Mouse (Mus musculus) forebrain, embryonic 12.5 days (tissue): ENCODE data around the gene Nmnat3. TPM values are rescaled to one million over a fixed set of nuclear protein-coding genes. Genes with fewer than 3 reads are reported as not detected.

Source experiments
- ATAC-seq: fragments of 200-750 bp; cut with Nextera tagmentation; 2 replicates; pipeline ENCODE4 v1.8.0; 2017; ENCODE audit warnings: moderate TSS enrichment; ENCODE audit not compliant: low FRiP score
- H3K27ac ChIP-seq: fragments of 300-500 bp; sonication (generic); 2 replicates; pipeline ENCODE4 v1.5.1; 2016; ENCODE audit warnings: mild to moderate bottlenecking
- H3K27me3 ChIP-seq: fragments of 300-500 bp; sonication (generic); 2 replicates; pipeline ENCODE4 v1.6.1; 2016; ENCODE audit warnings: mild to moderate bottlenecking
- H3K36me3 ChIP-seq: fragments of 300-500 bp; sonication (generic); replicated peaks from 2 replicates; pipeline ENCODE4 v1.6.1; 2016; ENCODE audit warnings: mild to moderate bottlenecking
- H3K4me1 ChIP-seq: fragments of 300-500 bp; sonication (generic); 2 replicates; pipeline ENCODE4 v1.6.1; 2016
- H3K4me2 ChIP-seq: fragments of 300-500 bp; sonication (generic); 2 replicates; pipeline ENCODE4 v1.6.1; 2016; ENCODE audit warnings: mild to moderate bottlenecking, moderate library complexity
- H3K4me3 ChIP-seq: fragments of 300-500 bp; sonication (generic); replicated peaks from 2 replicates; pipeline ENCODE4 v1.5.1; 2016; ENCODE audit warnings: mild to moderate bottlenecking
- H3K9ac ChIP-seq: fragments of 300-500 bp; sonication (generic); 2 replicates; pipeline ENCODE4 v1.6.1; 2016; ENCODE audit warnings: mild to moderate bottlenecking
- H3K9me3 ChIP-seq: fragments of 300-500 bp; sonication (generic); 2 replicates; pipeline ENCODE4 v1.6.1; 2016
- WGBS: fragments of 180-500 bp; shearing (Covaris S2); methylation state at CpG from one replicate; pipeline ENCODE4 v1.1.7; 2016; 5-methylcytosine and 5-hydroxymethylcytosine counted together
- polyA plus RNA-seq: library from polyadenylated mRNA; unstranded; fragments of >200 nt; fragmentation: Nextera tagmentation; extraction: Ambion mirVana; gene quantifications from 2 replicates; pipeline ENCODE4 v1.2.1, GENCODE M21; 2016

Nmnat3 gene
- polyA plus RNA-seq, 1 experiment from 2014 or later, result 2.4 TPM

GRCm38 (mm10) chr9:98314059-98314650 lies 26.9 kb downstream of the Nmnat3 start:
- no peak for ATAC-seq
- H3K4me1 ChIP-seq, result peaks cover 5% of the 10 kb centered on the region

GRCm38 (mm10) chr9:98317897-98318296 lies 30.7 kb downstream of the Nmnat3 start:
- Histone ChIP-seq H3K4me1 (peaks cover 6% of the 10 kb centered on the region), H3K9ac (no peak overlapping the region), H3K4me2 (no peak overlapping the region), H3K4me3 (no peak overlapping the region), H3K27ac (peak overlapping the region; percentile 38; the same call in 1 of the 2 replicates), H3K9me3 (no peaks in the 10 kb centered on the region), H3K27me3 (no peaks in the 10 kb centered on the region), H3K36me3 (no peaks in the 10 kb centered on the region)
- no peak for ATAC-seq
- 76% methylated on average over 4 of the region's 4 CpGs for WGBS

More at GRCm38 (mm10) chr9:98314059-98314650, 26.9 kb downstream of the Nmnat3 start:
- Histone ChIP-seq H3K4me2 (no peak overlapping the region), H3K4me3 (no peak overlapping the region), H3K9me3 (no peaks in the 10 kb centered on the region), H3K9ac (no peak overlapping the region), H3K27me3 (no peaks in the 10 kb centered on the region), H3K27ac (no peak overlapping the region), H3K36me3 (no peaks in the 10 kb centered on the region)
- 87% methylated on average over 7 of the region's 7 CpGs for WGBS

GRCm38 (mm10) chr9:98318875-98319274 lies 31.6 kb downstream of the Nmnat3 start:
- WGBS, result 43% methylated on average over 3 of the region's 3 CpGs
- no peaks in the 10 kb centered on the region for H3K9me3 ChIP-seq
- H3K27ac ChIP-seq, result no peak overlapping the region
- no peak for ATAC-seq
- H3K36me3 ChIP-seq, result no peaks in the 10 kb centered on the region
- no peak overlapping the region for H3K4me3 ChIP-seq
- no peaks in the 10 kb centered on the region for H3K27me3 ChIP-seq
- peaks cover 6% of the 10 kb centered on the region for H3K4me1 ChIP-seq
- no peak overlapping the region for H3K4me2 ChIP-seq
- no peak overlapping the region for H3K9ac ChIP-seq

GRCm38 (mm10) chr9:98320785-98321184 lies 33.5 kb downstream of the Nmnat3 start:
- Histone ChIP-seq H3K27me3 (no peaks in the 10 kb centered on the region), H3K4me3 (no peak overlapping the region), H3K27ac (no peak overlapping the region), H3K4me1 (peaks cover 6% of the 10 kb centered on the region), H3K4me2 (no peak overlapping the region), H3K9me3 (no peaks in the 10 kb centered on the region), H3K36me3 (no peaks in the 10 kb centered on the region), H3K9ac (no peak overlapping the region)
- ATAC-seq, result no peak
- 88% methylated on average over 3 of the region's 3 CpGs for WGBS

- 85% methylated on average over 1 of the region's 1 CpGs for WGBS
- Histone ChIP-seq H3K9ac (no peak overlapping the region), H3K27me3 (no peaks in the 10 kb centered on the region), H3K9me3 (no peaks in the 10 kb centered on the region), H3K4me2 (no peak overlapping the region), H3K27ac (no peak overlapping the region), H3K4me3 (no peak overlapping the region), H3K36me3 (no peaks in the 10 kb centered on the region), H3K4me1 (peaks cover 13% of the 10 kb centered on the region)
- ATAC-seq, result no peak
Observed at GRCm38 (mm10) chr9:98326088-98326487, 38.9 kb downstream of the Nmnat3 start.

- WGBS, result 52% methylated on average over 10 of the region's 10 CpGs
- 0 out of 2 replicates have a peak, but pooled peaks have one; percentile 11 for ATAC-seq
- no peak overlapping the region for H3K4me3 ChIP-seq
- no peak overlapping the region for H3K9ac ChIP-seq
- H3K36me3 ChIP-seq, result no peaks in the 10 kb centered on the region
- no peak overlapping the region for H3K4me2 ChIP-seq
- no peaks in the 10 kb centered on the region for H3K27me3 ChIP-seq
- no peak overlapping the region for H3K27ac ChIP-seq
- H3K9me3 ChIP-seq, result no peaks in the 10 kb centered on the region
- peaks cover 13% of the 10 kb centered on the region for H3K4me1 ChIP-seq
Observed at GRCm38 (mm10) chr9:98328415-98329176, 41.4 kb downstream of the Nmnat3 start.

- ATAC-seq, result no peak
- no peaks in the 10 kb centered on the region for H3K27me3 ChIP-seq
- no peak overlapping the region for H3K27ac ChIP-seq
- H3K4me1 ChIP-seq, result peaks cover 13% of the 10 kb centered on the region
- H3K9me3 ChIP-seq, result no peaks in the 10 kb centered on the region
- H3K4me2 ChIP-seq, result no peak overlapping the region
- WGBS, result 47% methylated on average over 20 of the region's 20 CpGs
- H3K9ac ChIP-seq, result no peak overlapping the region
- H3K36me3 ChIP-seq, result no peaks in the 10 kb centered on the region
- H3K4me3 ChIP-seq, result no peak overlapping the region
Observed at GRCm38 (mm10) chr9:98329274-98330105, 42.3 kb downstream of the Nmnat3 start.

- H3K4me1 ChIP-seq, result peaks cover 13% of the 10 kb centered on the region
- H3K27ac ChIP-seq, result no peak overlapping the region
- 90% methylated on average over 3 of the region's 3 CpGs for WGBS
- H3K27me3 ChIP-seq, result no peaks in the 10 kb centered on the region
- no peak for ATAC-seq
- H3K4me2 ChIP-seq, result no peak overlapping the region
- no peaks in the 10 kb centered on the region for H3K9me3 ChIP-seq
- H3K4me3 ChIP-seq, result no peak overlapping the region
- H3K36me3 ChIP-seq, result no peaks in the 10 kb centered on the region
- H3K9ac ChIP-seq, result no peak overlapping the region
Observed at GRCm38 (mm10) chr9:98333219-98333754, 46.1 kb downstream of the Nmnat3 start.

- no peak overlapping the region for H3K9ac ChIP-seq
- no peaks in the 10 kb centered on the region for H3K27me3 ChIP-seq
- no peaks in the 10 kb centered on the region for H3K36me3 ChIP-seq
- H3K4me3 ChIP-seq, result no peak overlapping the region
- H3K9me3 ChIP-seq, result no peaks in the 10 kb centered on the region
- H3K4me1 ChIP-seq, result no peaks in the 10 kb centered on the region; the same call in 1 of the 2 replicates
- no peak overlapping the region for H3K27ac ChIP-seq
- no peak for ATAC-seq
- H3K4me2 ChIP-seq, result no peak overlapping the region
- 80% methylated on average over 15 of the region's 15 CpGs for WGBS
Observed at GRCm38 (mm10) chr9:98337881-98338769, 50.9 kb downstream of the Nmnat3 start.

GRCm38 (mm10) chr9:98339971-98340370 lies 52.7 kb downstream of the Nmnat3 start:
- Histone ChIP-seq H3K27me3 (no peaks in the 10 kb centered on the region), H3K4me3 (no peak overlapping the region), H3K36me3 (no peaks in the 10 kb centered on the region), H3K4me2 (no peak overlapping the region), H3K4me1 (no peaks in the 10 kb centered on the region; the same call in 1 of the 2 replicates), H3K9ac (no peak overlapping the region), H3K27ac (no peak overlapping the region), H3K9me3 (no peaks in the 10 kb centered on the region)
- no peak for ATAC-seq
- WGBS, result 87% methylated on average over 4 of the region's 4 CpGs

GRCm38 (mm10) chr9:98340427-98340826 lies 53.2 kb downstream of the Nmnat3 start:
- Histone ChIP-seq H3K27ac (no peak overlapping the region), H3K27me3 (no peaks in the 10 kb centered on the region), H3K36me3 (no peaks in the 10 kb centered on the region), H3K9ac (no peak overlapping the region), H3K4me1 (no peaks in the 10 kb centered on the region; the same call in 1 of the 2 replicates), H3K4me2 (no peak overlapping the region), H3K4me3 (no peak overlapping the region), H3K9me3 (no peaks in the 10 kb centered on the region)
- WGBS, result 65% methylated on average over 4 of the region's 4 CpGs
- ATAC-seq, result no peak
